Mouse (Mus musculus) yolk sac, embryonic 10.5 days (tissue): ENCODE data around the gene Dhx57.

ENCODE experiments used
- DNase-seq: peaks from one replicate; pipeline ENCODE4 v3.0.0-alpha.2; 2017; ENCODE audit warnings: low spot score

The Dhx57 gene

GRCm38 (mm10) chr17:80193075-80193474 lies 97.2 kb downstream of the Dhx57 start:
- DNase-seq: no peak
